Mouse (Mus musculus): ENCODE results near the gene Galc.
"Not testable (repeated sequence)": the region's sequence is repeated elsewhere in the genome, so short reads cannot be mapped to it uniquely, and the experiment has no call there.

Galc gene

DNA sequence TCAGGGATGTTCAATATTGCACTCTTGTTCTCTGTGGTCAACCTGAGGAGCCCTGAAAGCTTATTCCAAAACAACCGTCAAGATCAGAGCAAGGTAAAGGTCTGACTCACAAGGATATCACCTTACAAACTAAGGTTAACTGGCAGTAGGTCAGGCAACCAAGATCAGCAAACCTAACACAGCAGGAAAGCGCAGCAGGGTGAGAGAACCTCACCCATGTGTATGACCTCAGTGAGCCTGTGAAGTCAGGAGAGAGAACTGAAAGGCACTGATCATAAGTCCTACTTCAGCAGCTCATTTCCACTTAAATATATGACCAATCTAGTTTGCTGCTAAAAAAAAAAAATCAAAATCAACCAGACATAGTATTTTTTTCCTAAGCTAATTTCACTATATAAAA is 6.8 kb downstream of the Galc start:
- no peak for DNase-seq

DNA sequence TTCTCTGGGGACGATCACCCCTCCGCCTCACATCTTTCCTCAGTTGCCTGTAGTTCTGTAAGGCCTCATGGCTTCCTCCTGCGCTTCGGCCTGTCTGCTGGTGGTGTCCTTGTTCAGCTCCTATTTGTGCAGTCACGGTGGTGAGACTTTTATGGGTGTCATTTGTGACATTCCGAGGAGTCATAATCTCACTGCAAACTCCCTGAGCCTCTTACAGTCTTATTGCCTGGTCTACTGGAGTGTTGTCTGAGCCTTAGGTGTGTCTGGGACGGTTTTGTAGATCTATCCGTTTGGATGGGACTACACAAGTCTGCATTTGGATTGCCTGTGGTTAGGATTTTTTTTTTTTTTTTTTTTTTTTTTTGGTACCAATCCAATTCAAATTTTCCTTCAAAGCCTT is 8.9 kb downstream of the Galc start:
- no peak for DNase-seq

DNA sequence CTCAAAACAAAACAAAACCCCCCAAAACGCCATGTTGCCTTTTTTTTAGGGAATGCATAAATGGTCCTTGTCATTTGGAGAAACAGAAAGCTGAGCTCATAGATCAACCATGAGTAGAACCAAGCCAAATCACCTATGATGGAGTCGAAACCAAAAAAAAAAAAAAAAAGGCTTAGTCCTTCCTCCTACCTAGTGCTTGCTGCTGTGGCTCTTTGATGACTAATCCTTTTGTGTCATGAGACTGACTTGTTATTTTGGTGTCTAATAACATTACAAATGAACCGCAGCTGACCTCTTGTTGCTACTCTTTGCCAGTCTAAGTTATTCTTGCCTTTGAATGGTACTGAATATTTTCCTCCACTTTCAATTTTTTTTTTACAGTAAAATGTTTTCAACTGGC is 9.6 kb downstream of the Galc start:
- DNase-seq = no peak

DNA sequence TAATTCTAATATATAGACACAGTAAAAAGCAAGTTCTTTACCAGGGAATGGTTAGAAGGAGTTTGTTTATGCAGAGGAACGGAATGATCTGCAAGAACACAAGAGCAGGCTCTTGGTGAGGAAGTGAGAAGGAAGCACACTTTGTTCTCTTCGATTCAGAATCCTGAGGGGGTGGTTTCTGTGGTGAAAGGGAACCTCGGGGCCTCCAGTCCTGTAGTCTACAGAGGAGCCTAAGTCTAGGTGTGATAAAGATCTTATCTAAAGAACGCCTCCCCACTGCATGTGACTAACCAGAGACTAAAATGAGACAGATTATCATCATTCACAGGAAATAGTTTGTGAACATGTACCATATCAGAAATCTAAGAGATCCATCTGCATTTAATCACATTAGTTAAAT is 12.4 kb downstream of the Galc start:
- peak; percentile 68 for DNase-seq

DNA sequence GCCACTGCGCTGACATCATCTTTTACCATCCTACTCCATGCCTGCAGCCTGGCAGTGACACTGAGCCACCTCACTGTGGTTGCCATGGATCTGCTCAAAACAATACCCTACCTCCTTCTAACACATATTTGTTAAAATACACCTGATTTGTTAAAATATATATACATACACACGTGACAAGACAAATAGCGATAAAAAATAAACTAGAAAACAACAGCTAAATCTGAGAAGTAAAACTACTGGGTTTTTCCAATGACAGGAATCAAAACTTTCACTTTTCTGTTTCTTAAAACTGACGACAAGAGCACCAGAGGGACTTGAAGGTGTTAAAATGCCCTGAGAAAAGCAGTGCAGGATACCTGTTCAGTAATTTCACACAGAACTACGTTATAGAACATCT is 14.4 kb downstream of the Galc start:
- no peak for DNase-seq

DNA sequence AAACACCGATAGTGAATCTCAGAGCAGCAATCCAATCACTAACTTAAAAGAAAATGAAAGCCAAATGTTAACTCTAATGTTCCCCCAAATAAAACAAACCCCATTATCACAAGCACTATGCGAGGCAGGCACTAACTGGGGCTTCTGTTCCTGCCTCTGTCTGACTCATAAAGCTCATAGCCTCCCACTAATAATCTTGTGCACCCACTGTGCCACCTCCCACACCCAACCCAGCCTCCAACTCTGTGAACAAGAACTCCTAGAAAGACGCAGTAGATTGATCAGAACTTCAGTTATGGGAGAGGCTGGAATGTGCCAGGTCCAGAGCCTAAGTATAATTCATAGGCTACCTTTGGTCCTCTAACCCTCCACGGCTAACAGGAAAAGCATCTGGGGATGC is 15.1 kb downstream of the Galc start:
- DNase-seq = no peak

DNA sequence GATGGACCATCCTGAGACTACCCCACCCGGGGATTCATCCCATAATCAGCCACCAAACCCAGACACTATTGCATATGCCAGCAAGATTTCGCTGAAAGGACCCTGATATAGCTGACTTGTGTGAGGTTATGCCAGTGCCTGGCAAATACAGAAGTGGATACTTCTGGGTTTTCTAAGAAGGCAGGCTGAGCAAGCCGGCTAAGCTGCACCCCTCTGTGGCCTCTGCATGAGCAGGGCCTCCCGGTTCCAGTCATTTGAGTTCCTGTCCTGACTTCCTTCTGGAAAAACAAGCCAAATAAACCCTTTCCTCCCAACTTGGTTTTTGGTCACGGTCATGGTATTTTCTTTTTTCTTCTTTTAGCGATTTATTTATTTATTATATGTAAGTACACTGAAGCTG is 20.8 kb downstream of the Galc start:
- not testable (repeated sequence) for DNase-seq

DNA sequence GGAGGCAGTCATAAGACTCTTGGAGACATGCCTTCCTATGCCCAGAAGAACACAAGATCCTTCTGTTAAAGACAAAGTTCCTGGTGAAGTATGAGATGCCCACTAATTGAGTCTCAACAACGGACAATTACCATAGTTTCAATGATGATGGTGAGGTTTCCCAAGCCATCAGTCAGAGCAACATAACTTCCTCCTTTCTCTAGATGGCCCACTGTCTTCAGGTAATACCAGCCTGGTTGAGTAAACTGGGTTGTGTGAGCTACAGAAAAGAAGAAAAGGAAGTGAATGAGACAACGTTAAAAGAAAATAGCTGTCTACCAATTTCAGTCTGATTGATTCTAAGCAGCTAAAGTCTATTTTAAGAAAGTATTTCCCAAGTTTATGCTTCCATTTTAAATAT is 32.2 kb downstream of the Galc start:
- no peak for DNase-seq

DNA sequence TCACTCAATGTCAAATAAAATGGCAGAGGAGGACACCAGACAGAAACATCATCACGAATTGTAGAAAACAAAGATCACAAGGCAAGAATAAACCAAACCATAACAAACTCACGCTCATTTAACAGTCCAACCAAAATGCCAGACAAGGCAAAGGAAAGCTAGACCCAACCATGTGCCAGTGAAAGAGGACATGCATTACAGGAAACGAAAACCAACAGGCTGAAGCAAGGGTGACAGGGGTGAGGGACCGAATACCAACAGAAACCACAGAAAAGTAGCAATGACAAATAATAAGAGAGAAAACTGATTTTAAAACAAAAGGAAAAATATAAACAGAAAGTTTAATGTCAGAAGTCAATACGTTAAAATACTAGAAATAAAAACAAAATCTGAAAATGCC is 36.0 kb downstream of the Galc start:
- no peak for DNase-seq

DNA sequence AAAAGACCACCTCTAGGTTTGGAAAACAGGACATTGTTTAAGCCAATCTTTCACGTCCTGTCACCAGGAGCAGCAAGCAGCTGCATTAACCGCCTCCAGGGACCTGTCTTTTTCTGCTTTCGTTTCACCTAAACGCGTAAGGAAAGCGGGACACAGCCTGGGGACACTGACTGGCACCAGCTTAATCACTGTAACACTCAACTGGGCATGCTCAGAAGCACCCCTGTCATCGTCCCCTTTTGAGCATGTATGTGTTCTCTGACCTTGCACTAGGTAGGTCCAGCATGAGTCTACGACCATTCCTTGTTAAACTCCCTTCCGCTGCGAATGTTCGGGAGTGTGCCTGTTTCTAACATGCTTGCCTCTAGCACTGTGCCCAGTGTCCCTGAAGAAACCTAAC is 42.8 kb downstream of the Galc start:
- DNase-seq = no peak

DNA sequence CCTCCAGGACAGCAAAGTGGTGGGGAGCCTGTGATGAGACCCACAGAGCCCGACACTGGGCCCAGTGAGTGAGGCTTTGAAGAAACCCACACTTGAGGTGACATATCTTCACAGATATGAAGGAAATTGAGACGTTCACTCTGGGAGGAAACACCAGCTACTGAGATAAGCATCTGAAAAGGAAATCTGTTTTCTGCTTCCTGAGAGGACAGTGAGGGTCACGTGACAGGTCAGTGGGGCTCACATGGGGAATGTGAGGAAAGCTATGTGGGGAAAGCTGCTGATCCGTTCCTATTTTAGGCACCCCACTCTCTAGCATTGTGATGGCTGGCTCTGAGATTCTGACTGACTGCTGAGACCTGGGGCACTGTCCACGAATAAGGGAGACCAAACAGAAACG is 43.7 kb downstream of the Galc start:
- no peak for DNase-seq

DNA sequence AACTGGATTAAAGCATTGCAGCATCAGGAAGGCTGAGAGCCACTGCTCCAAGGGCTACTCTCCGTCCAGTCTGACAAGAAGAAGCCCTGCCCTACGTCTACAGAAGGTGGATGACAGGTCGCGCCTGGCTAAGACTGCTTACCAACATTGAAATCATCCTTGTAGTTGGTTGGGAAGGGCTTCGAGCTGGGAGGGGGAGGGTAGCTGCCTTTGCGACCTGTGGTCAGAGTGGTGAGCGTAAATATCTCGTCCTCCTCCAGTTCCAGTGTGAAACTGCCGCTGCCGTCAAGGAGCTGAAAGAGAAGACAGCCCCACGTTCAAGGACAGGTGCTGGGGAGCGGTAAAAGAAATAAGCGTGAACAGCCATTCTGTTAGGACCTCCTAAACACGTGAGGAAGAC is 45.1 kb downstream of the Galc start:
- no peak for DNase-seq

DNA sequence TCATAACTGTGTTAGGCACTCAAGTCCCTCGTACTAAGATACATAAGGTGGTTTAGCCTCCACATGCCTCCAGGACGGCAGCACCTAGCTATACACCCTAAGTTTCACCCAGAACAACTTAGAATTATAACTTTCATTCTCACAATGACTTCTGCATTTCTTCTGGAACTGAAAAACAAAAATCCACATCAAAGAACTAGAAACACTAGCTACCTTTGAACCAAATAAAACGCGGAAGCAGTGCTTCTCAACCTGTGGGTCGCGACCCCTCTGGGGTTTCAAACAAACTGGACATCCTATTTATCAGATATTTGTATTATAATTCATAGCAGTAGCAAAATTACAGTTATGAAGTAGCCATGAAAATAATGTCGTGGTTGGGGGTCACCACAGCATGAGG is 45.5 kb downstream of the Galc start:
- no peak for DNase-seq

DNA sequence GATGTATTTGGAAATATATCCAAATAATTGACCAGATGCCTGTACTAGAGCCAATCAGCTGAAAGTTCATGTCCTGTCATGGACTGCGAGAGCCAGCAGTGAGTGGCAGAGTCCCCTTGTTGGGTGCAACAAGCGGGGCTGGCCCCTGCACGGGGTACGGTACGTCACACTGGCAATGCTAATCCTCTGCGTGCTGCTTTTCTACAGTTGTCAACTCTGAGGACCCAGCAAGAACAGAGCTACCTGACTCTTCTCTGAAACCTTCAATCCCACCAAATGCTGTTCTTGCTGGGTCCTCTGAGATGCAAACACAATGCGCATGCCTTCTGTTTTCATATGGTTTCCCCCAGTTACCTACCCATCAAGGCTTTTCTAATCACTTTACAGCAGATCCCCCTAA is 45.9 kb downstream of the Galc start:
- DNase-seq = no peak

DNA sequence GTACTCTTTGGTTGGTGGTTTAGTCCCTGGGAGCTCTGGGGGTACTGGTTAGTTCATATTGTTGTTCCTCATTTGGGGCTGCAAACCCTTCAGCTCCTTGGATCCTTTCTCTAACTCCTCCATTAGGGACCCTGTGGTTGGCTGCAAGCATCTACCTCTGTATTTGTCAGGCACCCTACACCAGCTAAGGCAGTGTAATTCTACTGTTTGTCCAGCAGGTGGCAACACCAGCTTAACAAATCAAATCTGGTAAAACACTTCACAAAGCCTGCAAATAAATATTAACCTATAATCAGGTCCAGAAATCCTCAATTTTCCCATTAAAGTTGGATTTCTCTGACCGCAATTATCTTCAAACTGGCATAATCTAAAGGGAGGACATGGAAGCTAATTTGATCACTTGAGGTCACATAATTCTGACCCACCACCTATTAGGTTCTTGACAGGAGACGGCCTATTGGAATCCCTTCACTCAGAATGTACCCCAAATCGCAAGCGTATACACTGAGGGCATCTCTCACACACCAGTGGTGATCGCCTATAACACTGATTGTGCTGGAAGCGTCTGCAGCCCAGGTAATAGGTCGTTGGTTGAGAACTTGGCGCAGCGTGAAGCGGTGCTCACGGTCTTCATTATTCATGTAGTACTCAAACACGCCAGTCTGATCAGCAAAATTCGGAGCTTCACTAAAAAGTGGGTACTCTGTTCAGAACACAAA is 46.6 kb downstream of the Galc start:
- peak; percentile 38 for DNase-seq

DNA sequence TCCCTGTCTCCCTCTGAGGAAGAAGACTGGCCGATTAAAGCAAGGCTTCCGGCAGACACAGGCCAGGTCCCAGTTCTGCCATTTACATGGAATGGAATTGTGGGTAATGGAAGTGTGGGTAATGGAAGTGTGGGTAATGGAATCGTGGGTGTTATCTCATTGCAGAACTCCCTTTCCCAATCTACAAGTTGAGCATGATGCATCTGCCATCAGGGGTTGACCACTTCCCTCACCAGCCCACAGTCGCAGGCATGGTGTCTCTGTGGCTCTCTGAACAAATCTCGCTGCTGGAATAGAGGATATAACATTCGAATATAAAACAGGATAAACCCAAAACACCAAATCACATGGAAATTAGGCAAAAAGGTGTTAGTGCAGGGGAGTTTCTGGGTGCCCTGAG is 48.8 kb downstream of the Galc start:
- no peak for DNase-seq

DNA sequence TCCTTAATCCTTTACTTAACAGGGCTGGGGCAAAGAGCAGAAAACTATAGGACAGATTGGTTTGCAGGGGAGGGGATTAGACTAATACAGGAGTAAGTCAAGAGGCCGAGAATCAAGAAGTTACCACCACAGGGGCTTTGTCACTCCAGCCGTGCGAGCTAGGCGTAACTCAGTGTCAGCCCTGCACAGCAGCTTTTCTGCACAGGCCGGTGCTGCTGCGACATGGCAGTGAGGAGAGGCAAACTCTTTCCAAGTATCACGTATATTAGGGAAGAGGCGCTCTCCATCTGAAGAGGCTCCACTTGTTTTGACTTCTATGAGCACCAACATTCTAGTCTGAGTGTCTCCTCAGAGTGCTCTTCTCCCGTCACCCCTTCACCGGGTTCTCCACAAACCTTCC is 51.2 kb downstream of the Galc start:
- no peak for DNase-seq

DNA sequence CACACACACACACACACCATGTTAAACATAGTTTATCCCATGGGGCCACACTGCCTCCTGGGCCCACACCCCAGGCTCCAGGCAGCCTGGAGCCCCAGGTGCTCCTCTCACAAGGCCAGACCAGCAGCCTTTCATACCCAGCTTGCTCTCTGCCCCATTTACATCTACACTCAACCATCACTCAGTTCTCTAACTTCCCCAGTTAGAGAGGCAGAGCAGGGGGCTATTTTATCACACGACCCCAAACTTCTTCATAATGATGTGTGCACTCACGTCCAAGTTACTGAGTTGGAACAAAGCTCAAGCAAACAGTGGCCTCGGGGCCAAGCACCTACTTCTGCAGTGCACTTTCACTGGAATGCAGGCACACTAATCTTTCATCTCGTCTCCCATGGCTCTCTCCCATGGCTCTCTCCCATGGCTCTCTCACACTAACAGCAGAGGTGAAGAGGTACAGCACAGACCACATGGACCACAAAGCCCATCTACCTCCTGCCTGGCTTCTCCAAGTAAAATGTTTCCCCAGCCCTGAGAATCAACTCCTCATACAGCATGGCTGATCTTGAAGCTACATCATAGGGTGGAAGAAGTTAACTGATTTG is 53.7 kb downstream of the Galc start:
- DNase-seq = no peak

DNA sequence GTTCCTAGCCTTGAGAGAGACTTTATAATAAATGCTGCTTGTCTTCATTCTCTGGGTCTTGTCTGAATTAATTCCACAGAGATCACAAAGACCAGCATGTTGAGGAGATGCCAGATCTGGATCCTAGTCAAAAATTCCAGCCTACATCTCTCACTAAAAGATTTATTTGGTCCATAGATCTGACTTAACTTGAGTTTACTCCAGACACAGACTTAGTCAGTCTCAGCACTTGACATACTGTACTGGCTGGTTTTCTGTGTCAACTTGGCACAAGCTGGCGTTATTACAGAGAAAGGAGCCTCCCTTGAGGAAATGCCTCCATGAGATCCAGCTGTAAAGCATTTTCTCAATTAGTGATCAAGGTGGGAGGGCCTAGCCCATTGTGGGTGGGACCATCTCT is 61.9 kb downstream of the Galc start:
- no peak for DNase-seq

DNA sequence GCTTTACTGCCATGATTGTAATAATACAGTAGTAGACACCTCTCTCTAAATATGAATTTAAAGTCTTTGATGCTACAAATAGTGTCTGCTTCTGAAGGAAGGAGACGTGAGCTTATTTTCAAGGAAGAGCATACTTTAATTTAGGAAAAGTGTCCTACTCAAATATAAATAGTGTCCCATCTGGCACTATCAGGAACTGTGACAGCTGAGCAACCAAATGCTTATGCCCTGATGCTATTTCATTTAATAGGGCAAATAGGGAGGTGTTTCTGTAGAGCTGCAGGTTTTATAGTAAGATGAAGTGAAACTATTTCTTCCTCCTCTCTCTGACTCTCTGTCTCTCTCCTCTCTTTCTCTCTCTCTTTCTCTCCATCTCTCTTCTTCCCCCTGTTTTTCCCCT is 69.1 kb downstream of the Galc start:
- no peak for DNase-seq

DNA sequence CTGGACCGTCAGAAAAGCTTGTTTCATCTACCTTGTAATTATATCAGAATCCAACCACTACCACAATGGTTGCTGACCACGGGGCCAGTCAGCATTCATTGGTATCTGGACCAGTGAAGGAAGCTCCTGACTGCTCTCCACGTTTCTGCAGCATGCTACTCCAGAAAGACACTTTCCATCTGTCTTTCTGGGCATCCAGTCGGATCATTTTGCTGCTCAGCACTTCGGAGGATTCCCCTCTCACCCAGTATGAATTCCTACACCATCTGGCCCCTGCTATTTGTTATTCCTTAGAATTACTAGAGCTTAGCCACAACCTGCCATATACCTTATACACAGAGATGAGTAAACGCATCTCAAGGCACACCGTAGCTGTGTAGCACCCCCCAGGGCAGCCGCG is 70.2 kb downstream of the Galc start:
- no peak for DNase-seq

DNA sequence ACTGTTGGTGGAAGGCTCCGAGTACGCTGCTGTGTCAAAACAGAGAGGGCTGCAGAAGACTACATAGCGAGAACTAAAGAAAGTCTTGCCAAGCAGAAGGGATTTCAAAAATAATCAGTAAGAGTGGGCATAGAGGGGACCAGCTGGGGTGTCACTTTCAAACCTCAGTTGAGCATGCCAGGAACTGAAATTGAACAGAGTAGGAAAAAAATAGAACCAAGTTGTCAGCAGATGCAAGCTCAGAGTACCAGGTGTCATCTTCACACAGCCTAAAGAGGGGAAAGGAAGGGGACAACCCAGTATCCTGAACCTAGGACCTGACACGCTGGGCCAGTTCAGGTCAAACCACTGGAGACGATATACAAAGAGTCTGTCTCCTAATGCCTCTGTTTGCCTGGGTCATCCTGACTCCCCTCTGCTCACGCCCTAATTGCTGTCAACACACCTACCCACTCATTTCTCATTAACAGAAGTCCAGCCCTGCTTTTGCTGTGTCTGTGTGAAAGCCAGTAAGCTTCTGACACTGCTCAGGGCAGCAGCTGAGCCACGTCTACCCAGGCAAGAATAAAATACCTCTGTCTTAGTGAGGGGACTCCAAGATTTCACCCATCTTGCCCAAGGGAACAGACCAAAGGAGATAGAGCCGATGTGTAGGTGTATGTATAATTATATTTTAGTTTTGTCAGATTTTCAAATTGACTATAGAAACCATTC is 71.9 kb downstream of the Galc start:
- no peak for DNase-seq

DNA sequence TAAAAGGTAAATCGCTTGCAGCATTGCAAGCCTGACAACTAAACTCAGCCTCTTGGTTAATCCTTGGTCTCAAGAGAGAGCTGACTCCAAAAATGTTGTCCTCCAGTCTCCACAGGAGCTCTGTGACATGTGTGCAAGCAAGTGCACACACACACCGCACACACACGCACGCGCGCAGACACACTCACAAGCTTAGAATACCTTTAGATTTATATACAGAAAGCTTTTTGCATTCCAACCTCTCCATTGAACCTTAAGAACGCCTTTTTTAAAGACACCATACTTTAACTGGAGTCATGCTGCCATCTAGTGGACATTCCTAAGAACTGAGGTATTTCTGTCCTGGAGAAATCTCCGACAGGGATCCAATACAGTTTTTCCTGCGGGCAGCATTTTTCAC is 77.5 kb downstream of the Galc start:
- peak; percentile 8 for DNase-seq

DNA sequence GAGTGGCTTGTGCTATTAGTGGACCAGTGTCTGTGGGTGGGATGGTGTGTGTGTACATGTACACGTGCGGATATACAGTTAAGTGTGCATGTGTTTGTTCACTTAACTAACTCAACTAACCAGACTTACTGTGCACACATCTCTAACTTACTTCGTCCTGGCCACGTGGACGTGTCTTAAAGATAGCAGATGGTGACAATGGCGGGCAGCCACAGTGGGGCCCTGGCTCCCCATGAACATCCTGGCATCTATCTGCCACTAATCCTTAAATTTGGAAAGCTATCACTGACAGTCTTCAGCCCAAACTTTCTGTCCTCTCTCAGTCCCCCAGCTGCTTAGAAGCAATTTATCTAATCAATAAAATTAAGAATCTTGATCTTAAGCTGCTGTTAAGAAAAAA is 78.5 kb downstream of the Galc start:
- DNase-seq = no peak
